Mouse (Mus musculus): ENCODE measurements around the gene Gemin8. TPM values are rescaled to one million over a fixed set of nuclear protein-coding genes. Genes with fewer than 3 reads are reported as not detected.

Gene Gemin8
- polyA plus RNA-seq, 1 experiment from 2014 or later = 9.3 TPM

DNA sequence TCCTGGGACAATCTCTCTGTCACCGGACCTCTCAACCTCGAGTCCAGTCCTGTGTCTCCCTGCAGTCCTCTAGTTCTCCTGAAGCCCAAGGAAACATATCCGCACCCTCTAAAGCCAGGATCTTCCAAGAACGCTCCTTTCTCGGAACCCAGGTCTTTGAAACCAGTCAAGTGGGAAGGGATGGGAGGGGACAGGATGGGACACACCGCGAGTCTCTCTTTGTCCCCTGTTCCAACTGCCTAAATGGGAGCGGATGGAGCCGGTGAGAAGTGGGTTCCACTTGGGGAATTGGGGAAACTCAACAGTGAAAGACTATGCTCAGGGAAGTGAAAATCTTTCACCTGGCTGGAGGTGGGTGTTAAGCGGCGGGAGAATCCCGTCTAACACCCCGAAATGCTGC, 69.3 kb downstream of the Gemin8 start:
- 0 out of 2 replicates have a peak, but pooled peaks have one; percentile 14 for ATAC-seq (replicated peaks; ENCODE audit: insufficient number of reproducible peaks, low FRiP score, low TSS enrichment)
- no peaks in the 10 kb centered on the region for H3K9me3 ChIP-seq (replicated peaks; ENCODE audit: control insufficient read depth, low read length)
- peak overlapping the region; percentile 49 for H3K4me3 ChIP-seq (ENCODE audit: low read depth, low read length)
- H3K36me3 ChIP-seq (ENCODE audit: control insufficient read depth, insufficient read depth, low read length) = no peaks in the 10 kb centered on the region
- peaks cover 3% of the 10 kb centered on the region; the same call in 1 of the 2 replicates for H3K27me3 ChIP-seq (ENCODE audit: control insufficient read depth, insufficient read depth, low read length)
- peak overlapping the region; percentile 89 for H3K4me2 ChIP-seq
- H3K4me1 ChIP-seq (ENCODE audit: control insufficient read depth, insufficient read depth, low read length) = no peaks in the 10 kb centered on the region
- WGBS (ENCODE audit: insufficient replicate concordance) = 18% methylated on average over 13 of the region's 13 CpGs
- no peak overlapping the region for H3K27ac ChIP-seq (ENCODE audit: low read depth, low read length)
- H3K9ac ChIP-seq (ENCODE audit: low read depth, low read length) = no peak overlapping the region; the same call in 1 of the 2 replicates

Other genes starting within 250 kb of the Gemin8 start
- 5.2 and 6.3 TPM in 2 replicates for gene Gpm6b, start 68.5 kb downstream of the Gemin8 start, polyA plus RNA-seq (2014; fragmentation: Nextera tagmentation; extraction: Ambion mirVana)